Mouse (Mus musculus): ENCODE data around the gene Tenm2.

DNA sequence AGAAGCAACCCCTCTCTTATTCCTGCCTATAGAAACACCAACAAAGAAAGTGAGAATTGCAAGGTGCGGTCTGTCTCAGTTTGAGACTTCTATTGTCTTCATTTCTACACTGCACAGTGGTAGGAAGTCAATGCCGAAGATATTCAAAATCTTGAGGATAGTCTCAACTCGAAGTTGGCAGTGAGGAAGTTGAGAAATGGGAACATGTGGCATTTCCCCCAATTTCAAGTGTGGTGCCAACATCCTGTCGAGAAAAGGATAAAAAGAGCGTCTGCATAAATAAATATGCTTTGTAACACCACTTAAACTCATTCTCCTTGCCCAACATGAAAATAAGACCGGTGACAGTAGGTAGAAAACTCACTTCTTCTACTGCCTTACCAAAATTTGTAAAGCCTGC is 898.7 kb downstream of the Tenm2 start:
- no peak for TF ChIP-seq CTCF (IDR thresholded peaks at IDR 0.05)
- TF ChIP-seq POLR2A (IDR thresholded peaks at IDR 0.05; ENCODE audit: insufficient read depth, low read depth, low read length), result no peak
